Mouse (Mus musculus): ENCODE data around the gene Susd1.
"Not testable (repeated sequence)": the region's sequence is repeated elsewhere in the genome, so short reads cannot be mapped to it uniquely, and the experiment has no call there.

Gene Susd1

GRCm38 (mm10) chr4:59286351-59286750 is 152.1 kb downstream of the Susd1 start:
- DNase-seq (ENCODE audit: low read depth, low spot score) = not testable (repeated sequence)

DNA sequence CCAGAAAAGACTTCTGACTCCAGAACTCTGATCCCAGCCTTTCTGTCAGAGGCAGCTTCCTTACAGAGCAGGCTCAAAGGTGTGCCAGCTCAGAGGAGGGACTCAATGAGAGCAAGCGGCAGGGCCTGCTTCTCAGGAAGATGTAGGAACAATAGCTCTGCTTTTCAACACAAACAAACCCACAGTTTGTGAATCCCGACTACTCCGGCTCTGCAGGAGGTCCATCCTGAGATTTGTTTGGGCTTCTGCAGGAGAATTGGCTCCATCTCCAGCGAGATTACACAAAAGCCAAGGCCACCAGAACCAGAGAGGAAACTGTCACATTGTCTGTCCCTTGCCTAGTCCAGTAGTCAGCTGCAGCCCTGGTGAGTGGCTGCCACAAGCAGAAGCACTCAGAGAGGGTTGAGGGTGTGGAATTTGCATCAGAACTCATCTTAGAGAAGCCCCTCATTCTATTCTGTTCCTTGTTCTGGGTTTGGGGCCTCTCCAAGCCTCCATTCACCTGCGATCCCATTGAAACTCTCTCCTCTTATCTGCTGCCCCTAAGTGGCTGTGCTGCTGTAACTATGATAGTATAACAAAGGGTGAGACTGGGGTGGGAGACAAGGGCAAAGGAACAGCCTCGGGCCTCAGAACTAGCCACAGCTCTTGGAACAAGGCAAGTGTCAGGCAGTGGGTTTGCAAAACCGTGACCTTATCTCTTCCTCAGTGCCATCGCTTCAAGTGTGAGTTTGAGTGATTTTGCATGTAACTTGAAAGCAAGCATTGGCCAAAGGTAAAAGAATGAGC is 155.5 kb downstream of the Susd1 start:
- DNase-seq (ENCODE audit: low read depth, low spot score) = no peak

DNA sequence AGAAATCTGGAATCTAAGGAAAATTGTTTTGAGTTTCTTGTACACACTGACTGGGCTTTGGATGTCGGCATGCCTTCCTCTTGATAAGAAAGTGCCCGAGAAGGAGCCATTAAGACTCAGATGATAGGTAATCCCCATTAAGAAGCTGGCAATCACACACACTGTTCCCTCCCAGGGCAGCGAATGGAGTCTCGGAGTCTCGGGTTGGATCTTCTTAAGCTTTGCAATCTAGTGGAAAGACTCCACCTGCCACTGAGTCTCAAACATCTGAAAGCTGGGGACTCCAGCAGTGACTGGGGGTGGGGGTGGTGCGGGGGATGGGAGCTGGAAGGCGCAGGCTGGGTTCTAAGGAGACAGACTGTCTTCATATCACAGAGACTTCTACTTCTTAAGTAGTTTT is 156.3 kb downstream of the Susd1 start:
- DNase-seq (ENCODE audit: low read depth, low spot score) = no peak

DNA sequence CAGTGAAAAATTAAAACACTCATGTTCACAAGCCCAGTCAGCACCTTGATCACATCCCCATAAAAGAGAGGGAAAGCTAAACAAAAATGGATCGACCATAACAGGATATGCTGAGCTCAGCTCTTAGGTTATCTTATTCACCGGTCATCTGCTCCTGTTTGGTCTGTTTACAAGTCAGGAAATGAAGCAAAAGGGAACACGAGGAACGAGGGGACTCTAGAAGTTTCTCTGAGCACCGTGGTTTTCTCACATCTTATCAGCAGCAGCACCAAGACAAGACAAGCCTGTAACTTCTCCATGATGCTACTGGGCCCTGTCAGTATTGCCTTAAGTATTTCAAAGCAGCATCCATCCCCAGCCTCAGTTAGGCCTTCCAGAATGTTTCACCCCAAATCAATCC is 157.6 kb downstream of the Susd1 start:
- DNase-seq (ENCODE audit: low read depth, low spot score) = no peak

- DNase-seq (ENCODE audit: low read depth, low spot score) = no peak
These were observed 159.3 kb downstream of the Susd1 start for GRCm38 (mm10) chr4:59279111-59279510.

GRCm38 (mm10) chr4:59278410-59278809 is 160.0 kb downstream of the Susd1 start:
- DNase-seq (ENCODE audit: low read depth, low spot score) = no peak

GRCm38 (mm10) chr4:59277958-59278357 is 160.5 kb downstream of the Susd1 start:
- DNase-seq (ENCODE audit: low read depth, low spot score) = no peak

DNA sequence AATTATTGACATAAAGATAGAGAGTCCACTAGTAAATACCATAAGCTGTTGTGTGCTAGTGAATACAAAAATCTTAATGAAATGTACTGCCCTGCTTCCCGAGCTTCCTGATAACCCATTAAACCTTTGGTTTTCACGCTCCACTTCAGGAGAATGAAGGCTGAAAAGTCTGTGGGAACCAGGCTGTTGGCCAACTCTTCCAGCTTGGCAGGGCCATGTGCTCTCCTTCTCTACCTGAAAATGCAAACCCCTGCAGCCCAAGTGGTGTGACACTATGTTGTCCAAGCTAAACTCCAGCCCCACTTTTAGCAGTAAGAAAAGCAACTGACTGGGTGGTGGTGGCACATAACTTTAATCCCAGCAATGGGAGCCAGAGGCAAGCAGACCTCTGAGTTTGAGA is 162.5 kb downstream of the Susd1 start:
- DNase-seq (ENCODE audit: low read depth, low spot score) = no peak

GRCm38 (mm10) chr4:59275494-59275893 is 162.9 kb downstream of the Susd1 start:
- DNase-seq (ENCODE audit: low read depth, low spot score) = no peak

DNA sequence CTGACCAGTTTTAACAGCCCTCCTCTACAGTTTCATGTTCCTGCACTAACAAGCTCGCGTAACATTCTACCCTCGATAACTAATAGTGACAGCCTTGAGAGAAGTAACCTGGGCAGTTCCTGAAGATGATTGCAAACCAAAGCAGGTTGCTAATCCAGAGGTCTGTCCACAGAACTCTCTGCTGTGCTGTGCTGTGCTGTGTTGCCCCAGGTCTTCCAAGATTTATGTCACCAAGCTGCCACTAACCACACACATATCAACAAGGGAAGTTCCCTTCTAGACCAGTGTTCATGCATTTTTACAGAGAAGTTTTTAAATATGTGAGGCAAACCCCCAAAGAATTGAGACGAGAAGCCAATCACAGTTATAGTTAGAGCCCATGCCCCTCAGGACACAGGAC is 164.3 kb downstream of the Susd1 start:
- DNase-seq (ENCODE audit: low read depth, low spot score) = no peak

DNA sequence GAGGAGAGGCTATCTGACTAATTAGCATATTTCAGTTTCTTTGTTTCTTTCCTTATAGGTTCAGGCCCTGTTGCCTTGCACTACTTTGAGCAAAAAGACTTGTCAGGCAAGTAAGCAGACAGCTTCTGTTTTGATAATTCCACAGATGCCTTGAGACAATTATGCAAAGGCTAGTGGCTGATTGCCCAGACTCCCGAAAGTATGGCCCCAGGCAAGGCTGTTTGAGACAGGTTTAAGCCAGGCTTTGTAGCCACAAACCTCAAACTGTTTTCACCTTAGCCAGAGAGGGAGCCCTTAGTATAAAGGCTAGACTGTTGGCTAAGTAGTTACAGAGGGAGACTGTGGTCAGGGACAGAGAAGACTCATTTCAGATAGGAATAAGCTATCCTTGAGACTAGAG is 165.1 kb downstream of the Susd1 start:
- DNase-seq (ENCODE audit: low read depth, low spot score) = peak; percentile 96

GRCm38 (mm10) chr4:59265631-59266030 is 172.8 kb downstream of the Susd1 start:
- no peak for DNase-seq (ENCODE audit: low read depth, low spot score)

- no peak for DNase-seq (ENCODE audit: low read depth, low spot score)
These were observed 173.3 kb downstream of the Susd1 start for GRCm38 (mm10) chr4:59265182-59265581.

Measured in 3T3-L1 (cell line).